Mouse (Mus musculus) bone marrow macrophage, adult 2 months (primary cell): ENCODE results near the gene Acsl5. TPM values are rescaled to one million over a fixed set of nuclear protein-coding genes. Genes with fewer than 3 reads are reported as not detected.
A peak's percentile ranks its signal among the peaks of the same experiment; 100 is the strongest.

Source experiments
- H3K27ac ChIP-seq: 2 replicates; pipeline ENCODE4 v1.5.1; 2012; ENCODE audit warnings: low read depth, low read length; ENCODE audit not compliant: insufficient read depth
- H3K4me1 ChIP-seq: 2 replicates; pipeline ENCODE4 v1.6.1; 2012; ENCODE audit warnings: low read length; ENCODE audit not compliant: control insufficient read depth, insufficient read depth
- H3K4me3 ChIP-seq: 2 replicates; pipeline ENCODE4 v1.5.1; 2012; ENCODE audit warnings: mild to moderate bottlenecking, low read length, moderate library complexity; ENCODE audit not compliant: insufficient read depth
- CTCF ChIP-seq: IDR thresholded peaks from 2 replicates; pipeline ENCODE4 v1.5.1; 2012; ENCODE audit warnings: low read depth, mild to moderate bottlenecking, low read length, moderate library complexity
- POLR2A ChIP-seq: IDR thresholded peaks from 2 replicates; pipeline ENCODE4 v1.6.1; 2012; ENCODE audit warnings: mild to moderate bottlenecking, low read depth, low read length, borderline replicate concordance
- polyA plus RNA-seq: library from polyadenylated mRNA; stranded (reverse); fragments of >200 nt; gene quantifications from 2 replicates; pipeline ENCODE4 v1.2.4, GENCODE M21; 2012; ENCODE audit not compliant: missing spikeins, insufficient read depth, insufficient read length

Acsl5 gene
- polyA plus RNA-seq, 1 experiment = 84.9 TPM

DNA sequence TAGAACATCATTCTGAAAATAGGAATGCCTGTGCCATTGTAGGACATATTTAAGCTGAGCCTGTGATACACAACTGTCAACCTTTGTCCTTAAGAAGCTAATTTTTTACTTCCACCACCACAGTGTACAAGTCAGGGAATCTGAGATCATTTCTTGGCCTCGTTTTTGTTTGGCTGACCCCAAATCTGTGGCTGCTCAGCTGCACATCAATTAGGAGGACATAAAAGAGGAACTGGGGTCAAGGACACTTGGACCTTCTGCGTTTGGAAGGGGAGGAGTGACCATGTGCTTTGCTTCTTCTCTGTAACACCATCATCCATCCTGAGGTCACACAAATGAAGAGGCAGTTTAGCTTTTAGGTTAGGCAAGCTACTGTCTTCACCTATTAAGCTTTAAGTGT is 15.7 kb upstream of the Acsl5 start:
- TF ChIP-seq POLR2A (no peak), CTCF (no peak)
- no peak overlapping the region for H3K27ac ChIP-seq
- no peak overlapping the region for H3K4me3 ChIP-seq
- peaks cover 39% of the 10 kb centered on the region for H3K4me1 ChIP-seq

DNA sequence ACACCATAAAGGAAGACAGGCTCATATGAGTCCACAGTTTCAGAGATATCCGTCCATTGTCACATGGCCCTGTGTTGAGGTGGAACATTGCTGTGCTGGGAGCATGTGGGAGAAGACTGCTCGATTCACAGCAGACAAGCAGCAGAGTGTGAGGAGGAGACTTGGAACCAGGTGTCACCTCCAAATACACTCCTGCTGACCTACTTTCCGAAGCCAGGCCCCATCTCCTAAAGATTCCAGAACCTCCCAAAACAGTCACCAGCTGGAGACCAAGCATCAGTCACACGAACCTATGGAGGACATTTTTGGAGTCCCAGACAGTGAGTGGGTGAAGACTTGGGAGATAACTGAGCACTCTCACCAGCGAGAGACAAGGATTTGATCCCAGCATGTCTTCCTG is 15.2 kb upstream of the Acsl5 start:
- Histone ChIP-seq H3K4me3 (no peak overlapping the region), H3K27ac (no peak overlapping the region), H3K4me1 (peaks cover 33% of the 10 kb centered on the region)
- TF ChIP-seq POLR2A (no peak), CTCF (no peak)

DNA sequence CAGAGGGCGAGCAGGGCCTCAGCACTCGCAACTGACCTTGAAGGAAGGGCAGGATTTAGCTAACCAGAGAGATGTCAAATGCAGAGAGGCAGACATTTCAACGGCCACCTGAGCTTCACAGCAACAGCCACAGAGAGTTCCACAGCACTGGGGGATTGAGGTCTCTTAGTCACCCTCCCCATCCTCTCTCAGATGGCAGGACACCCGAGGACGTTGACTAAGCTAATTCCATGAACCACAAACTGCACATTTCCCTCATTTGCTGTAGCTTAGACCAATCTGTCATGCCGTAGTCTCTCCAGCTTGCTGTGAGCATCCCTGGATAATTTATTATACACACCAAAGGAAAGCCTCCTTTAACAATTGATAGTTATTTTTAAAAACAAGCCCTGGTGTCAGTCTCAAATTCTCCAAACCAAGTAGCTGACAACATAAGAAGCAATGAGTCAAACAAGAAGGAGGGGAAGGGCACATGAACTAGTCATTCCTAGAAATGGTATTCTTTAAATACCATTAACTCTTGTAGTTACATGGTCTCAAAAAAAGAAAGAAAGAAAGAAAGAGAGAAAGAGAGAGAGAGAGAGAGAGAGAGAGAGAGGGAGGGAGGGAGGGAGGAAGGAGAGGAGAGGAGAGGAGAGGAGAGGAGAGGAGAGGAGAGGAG is 11.8 kb upstream of the Acsl5 start:
- no peak overlapping the region for H3K4me3 ChIP-seq
- TF ChIP-seq CTCF = no peak
- peaks cover 13% of the 10 kb centered on the region for H3K4me1 ChIP-seq
- no peak overlapping the region for H3K27ac ChIP-seq

DNA sequence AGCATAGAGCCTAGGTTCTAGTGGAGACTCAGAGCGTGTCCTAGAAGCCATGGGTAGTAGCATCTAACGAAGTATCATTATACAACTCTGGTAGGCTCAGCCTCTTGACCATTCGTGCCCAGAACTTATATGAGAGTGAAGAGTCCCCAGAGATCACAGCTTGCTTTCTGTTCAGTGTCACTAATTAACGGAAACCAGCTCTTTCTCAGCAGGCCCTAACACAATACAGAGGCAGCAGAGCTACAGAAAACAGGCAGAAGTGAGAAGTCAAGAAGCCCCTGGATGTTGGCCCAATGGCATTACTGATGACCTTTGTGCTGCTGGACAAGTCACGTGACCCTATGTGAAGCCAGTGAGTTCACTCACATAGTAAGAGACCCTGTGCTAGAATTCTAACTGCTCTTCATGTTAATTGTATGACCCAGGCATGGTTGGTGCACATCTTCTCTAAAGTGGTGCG is 10.5 kb upstream of the Acsl5 start, which contains the start of gene Gucy2g:
TSS of gene Gucy2g (minus strand) at position 51 of the 460 bp plus-strand sequence.
- H3K4me1 ChIP-seq = peaks cover 2% of the 10 kb centered on the region
- H3K4me3 ChIP-seq = no peak within 1 kb of the TSS
- no peak within 1 kb of the TSS for H3K27ac ChIP-seq
- no peak for TF ChIP-seq CTCF
- TF ChIP-seq POLR2A = no peak

DNA sequence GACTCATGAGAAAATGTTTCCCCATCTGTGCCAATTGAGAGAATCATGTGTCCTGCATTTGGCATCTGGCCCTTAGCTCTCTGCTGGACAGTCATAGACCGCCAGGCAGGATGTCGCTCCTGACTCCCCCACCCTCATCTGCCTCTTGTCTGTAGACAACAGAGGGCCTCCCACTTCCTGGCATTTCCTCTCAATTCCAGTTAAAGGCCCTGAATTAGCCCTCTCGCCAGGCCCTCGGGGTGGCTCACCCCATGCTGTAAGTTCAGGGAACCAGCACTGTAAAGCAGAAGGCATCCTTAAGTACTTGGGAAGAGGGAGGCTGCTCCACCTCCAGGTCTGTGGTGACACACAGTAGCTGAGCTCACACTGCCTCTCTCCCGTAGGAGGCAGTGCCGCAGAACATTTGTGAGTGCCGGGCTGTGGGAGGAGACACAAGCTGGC is 6.9 kb upstream of the Acsl5 start:
- Histone ChIP-seq H3K4me3 (no peak overlapping the region), H3K4me1 (no peaks in the 10 kb centered on the region), H3K27ac (no peak overlapping the region)
- TF ChIP-seq CTCF = no peak
- no peak for TF ChIP-seq POLR2A

DNA sequence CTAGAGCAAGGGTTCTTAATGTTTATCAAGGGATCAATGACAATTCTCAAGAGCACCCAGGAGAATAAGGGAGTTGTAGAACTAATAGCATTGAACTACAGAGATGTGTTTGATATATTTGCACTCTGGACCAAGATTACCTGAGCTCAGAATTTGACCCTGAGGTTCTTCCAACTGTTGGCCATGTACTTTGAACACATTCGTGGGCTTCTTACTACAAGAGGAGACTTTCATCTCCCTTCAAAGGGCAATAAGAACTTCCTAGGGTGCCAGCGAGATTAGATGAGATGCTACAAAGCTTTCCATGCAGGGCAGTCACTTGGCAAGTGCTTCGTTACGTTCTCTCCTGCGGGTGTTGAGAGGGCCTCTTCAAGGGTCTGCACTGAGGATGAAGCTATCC is 4.2 kb upstream of the Acsl5 start:
- Histone ChIP-seq H3K4me3 (no peak overlapping the region), H3K27ac (no peak overlapping the region), H3K4me1 (no peaks in the 10 kb centered on the region)
- no peak for TF ChIP-seq CTCF
- no peak for TF ChIP-seq POLR2A

DNA sequence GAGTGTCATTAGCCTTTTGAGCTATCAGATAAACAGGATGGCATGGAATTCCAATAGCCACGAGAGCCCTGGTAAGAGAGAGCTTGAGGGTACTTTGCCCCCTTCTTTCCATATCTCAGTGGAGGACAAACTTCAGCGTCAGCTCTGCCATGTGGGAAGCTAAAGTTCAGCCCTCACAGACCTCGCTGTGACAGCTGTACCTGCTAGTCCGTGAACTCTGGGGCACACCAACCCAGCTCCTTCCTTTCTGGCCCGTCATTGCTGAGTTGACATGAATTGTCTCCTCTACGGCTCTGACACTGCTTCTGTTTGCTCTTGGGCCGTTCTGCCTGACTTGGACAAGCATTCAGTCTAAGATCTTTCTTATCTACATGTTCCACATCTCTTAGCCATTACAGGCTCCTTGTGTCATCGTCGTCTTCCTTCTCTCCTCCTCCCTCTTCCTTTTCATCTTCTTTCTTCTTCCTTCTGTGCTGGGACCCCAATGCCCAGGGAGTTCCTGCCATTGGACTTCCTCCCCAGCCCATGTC is 3.7 kb upstream of the Acsl5 start:
- TF ChIP-seq POLR2A (no peak), CTCF (no peak)
- Histone ChIP-seq H3K4me1 (no peaks in the 10 kb centered on the region), H3K27ac (no peak overlapping the region), H3K4me3 (no peak overlapping the region)

DNA sequence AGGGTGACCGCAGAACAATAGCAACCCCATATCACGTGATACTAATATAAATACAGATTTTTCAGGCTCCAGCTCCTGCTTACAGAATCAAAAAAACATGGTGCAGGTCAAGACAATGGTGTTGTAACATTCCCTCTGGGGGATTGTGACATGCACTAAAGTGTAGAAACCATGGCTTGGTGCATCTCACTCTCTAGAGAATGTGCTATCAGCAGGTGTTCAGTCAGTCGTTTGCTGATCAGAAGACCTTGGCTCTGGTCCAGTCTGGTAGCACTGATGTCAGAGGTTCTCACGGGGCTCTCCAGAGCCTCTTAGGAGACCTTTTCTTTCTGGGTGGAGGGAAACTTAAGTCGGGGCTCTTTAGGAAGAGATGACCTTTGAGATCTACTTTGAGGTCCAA is 1.3 kb upstream of the Acsl5 start:
- TF ChIP-seq CTCF (no peak), POLR2A (no peak)
- Histone ChIP-seq H3K4me3 (no peak overlapping the region), H3K27ac (no peak overlapping the region), H3K4me1 (peaks cover 3% of the 10 kb centered on the region)

DNA sequence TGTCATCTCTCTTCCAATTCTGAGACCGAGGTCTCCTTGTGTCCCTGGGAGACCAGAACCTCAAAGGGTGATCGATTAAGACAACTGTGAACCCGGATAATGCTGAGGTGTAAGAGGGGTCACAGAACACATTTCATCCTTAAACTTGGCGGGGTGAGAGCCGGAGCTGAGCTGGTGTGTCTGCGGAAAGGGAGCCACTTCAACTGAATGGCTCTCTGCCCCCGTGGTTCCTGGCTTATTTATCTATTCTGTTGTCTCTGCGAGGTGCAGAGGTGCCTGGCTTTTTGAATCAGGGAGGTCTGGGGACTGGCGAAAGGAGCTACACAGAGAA is 1.5 kb downstream of the Acsl5 start:
- peaks cover 19% of the 10 kb centered on the region for H3K4me1 ChIP-seq
- peak overlapping the region; percentile 86 for H3K27ac ChIP-seq
- TF ChIP-seq POLR2A (0 out of 2 replicates have a peak, but pooled peaks have one; percentile 7), CTCF (no peak)

DNA sequence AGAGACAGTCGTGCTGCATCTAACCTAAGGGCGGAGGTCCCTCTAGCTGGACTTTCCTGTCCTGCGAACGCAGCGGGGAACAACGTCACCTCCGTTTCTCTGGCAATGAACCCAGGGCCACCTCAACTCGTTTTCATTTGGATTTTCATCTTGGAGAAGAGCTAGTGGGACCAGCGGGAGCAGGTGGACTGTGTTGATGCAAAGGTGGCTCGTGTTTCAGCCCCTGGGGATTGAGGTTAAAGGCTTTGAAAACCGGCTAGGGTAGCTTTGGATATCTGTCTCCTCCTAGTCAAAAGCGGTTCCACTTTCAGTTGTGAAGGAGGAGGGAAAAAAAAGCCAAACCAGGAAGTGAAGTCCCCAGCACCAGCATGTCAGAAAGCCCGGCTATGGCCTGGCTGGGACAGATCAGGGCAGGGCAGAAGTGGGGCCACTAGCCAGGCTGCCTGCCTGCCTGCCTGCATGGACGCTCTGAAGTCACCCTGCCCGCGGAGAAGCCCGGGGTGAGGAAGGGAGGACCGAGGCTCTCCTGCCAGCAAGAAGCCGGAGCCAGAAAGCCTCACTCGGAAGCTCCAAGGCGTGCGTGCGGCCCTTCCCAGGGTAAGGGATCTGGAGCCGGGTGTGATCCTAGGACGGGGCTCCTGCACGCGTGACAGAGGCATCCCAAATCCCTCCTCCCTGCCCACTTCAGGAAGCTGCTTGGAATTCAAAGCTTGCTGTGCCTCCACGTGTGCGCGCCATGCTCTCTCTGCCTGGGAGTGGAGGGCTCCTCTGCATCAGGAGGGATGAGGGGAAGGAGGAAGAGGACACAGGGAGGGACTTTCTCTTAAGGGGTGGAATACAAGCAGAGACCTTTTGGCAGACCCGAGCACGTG is 2.1 kb downstream of the Acsl5 start:
- TF ChIP-seq CTCF (no peak), POLR2A (no peak)
- Histone ChIP-seq H3K4me1 (peaks cover 19% of the 10 kb centered on the region), H3K4me3 (peak overlapping the region; percentile 93), H3K27ac (peak overlapping the region; percentile 86)

More for the DNA sequence above, 1.5 kb downstream of the Acsl5 start:
- peak overlapping the region; percentile 93 for H3K4me3 ChIP-seq
